Mouse (Mus musculus) left cerebral cortex, adult 8-10 months (tissue): Measurements from ENCODE around the gene Lmntd1. TPM values are rescaled to one million over a fixed set of nuclear protein-coding genes. Genes with fewer than 3 reads are reported as not detected.

Experiments
- DNase-seq, 2 experiments: peaks; one replicate each; pipeline ENCODE4 v3.0.0; 2022; ENCODE audit warnings: low spot score in 2 of 2
- total RNA-seq, 4 experiments: library from RNA; stranded (reverse); gene quantifications; 2 replicates each; pipeline ENCODE4 v1.2.4; 2022

The Lmntd1 gene
- total RNA-seq, 4 experiments from 2014 or later: 2.1 to 3.5 (median 2.7) TPM

GRCm38 (mm10) chr6:145565663-145566062 is 48.5 kb downstream of the Lmntd1 start:
- DNase-seq: no peak

DNA sequence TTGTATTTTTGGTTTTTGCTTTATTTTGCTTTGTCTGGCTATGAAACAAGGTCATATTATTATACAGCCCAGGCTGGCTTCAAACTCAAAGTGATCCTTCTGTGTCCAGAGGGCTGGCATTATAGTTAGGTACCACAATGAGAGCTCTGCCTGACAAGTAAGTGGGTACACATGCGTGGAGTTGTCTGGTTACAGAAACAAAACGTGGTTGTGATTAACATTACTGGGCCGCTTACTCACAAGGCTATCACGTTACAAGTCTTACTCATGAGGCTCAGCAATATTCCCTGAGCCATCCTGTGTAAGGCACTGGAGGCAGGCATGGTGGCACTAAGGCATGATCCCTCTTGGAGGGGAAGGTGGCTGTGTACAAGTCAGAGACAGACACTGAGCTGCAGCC is 49.4 kb downstream of the Lmntd1 start:
- DNase-seq: no peak

DNA sequence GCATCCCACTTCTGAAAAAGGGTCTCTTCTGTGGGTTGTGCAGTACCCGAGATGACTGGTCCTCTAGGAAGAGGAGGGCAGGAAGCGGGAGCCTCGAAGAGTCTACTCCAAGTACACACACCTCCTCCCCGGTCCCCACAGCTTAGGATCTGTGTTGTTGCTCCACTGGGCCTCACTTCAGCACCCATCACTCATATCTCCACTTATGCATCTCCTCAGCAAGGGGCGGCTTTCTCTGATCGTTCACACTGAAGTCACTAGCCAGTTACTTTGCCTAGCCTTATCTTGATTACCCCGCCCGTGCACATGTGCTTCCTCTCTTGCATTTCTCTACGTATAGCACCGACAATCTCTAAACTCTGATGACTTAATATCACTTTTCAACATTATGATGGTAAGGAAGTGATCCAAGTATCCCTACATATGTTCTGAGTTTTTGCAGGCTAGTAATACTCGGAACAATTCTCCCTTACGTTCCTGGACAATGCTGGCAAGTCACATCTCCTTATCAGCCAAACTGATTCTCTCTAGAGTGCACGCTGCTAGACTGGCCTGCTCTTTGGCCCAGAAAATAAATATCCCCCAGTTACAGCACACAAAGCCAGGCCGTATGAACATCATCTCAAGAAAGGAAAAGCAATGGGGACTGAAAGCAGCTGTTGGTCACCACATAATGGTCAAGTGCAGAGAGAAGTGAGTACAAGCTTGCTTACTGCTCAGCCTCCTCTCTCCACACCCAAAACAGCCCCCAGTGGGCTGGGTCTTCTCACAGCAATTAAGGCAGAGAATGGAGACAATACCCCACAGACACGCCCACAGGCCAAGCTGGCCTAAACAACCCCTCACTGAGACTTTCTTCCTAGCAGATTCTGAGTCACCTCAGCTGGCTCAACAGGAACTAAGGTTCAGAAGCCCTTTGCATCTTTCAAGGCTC is 56.8 kb downstream of the Lmntd1 start:
- DNase-seq: no peak

GRCm38 (mm10) chr6:145553226-145553625 is 60.9 kb downstream of the Lmntd1 start:
- DNase-seq: no peak

GRCm38 (mm10) chr6:145552817-145553216 is 61.3 kb downstream of the Lmntd1 start:
- no peak for DNase-seq

DNA sequence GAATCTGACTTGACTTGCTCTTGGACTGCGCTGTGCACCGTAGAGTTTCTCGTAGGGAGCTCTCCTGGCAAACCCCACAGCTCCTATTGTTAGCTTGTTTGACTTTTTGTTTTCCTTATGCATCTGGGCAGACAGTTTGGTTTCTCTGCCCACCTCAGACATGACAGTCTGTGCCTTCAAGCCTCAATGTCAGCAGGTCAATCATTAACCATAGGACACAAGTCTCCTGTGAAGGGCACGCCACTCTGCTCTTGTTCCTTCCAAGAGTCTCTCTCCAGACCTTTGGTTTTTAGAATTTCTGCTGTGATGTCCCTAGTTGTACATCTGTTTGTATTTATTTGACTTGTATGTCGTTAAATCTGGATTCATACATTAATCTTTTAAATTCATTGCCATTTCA is 63.1 kb downstream of the Lmntd1 start:
- no peak for DNase-seq

DNA sequence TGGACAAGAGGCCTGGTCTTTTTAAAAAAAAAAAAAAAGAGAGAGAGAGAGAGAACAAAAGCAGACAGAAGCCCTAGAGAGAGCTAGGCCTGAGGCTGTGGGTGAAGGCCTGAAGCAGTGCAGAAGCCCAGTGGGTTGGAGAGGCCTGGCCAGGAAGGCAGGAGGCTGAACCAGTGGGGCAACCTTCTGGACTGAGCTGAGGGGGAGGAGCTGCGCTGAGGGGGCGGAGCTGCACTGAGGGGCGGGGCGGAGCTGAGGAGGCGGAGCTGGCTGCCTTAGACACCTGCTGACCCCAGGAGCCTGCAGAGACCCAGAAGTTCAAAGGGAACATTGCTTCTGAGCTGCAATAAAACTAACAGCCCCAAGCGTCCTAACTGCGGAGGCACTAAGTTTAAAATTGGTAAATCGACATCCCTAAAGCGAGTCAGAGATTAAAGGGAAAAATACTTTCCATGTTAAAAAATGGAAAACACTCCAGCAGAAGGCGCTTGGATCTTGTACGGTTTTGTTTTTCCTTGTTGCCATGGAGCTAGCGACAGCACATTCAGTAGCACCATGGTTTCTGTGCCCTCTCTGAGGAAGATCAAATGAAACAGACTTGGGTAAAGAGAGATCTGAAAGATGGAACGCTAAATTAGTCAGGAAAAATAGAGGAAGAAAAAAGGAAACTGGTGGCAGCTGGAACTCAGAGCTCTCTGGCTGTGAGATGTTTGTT is 68.0 kb downstream of the Lmntd1 start:
- DNase-seq: no peak

GRCm38 (mm10) chr6:145544838-145545237 is 69.3 kb downstream of the Lmntd1 start:
- no peak for DNase-seq

DNA sequence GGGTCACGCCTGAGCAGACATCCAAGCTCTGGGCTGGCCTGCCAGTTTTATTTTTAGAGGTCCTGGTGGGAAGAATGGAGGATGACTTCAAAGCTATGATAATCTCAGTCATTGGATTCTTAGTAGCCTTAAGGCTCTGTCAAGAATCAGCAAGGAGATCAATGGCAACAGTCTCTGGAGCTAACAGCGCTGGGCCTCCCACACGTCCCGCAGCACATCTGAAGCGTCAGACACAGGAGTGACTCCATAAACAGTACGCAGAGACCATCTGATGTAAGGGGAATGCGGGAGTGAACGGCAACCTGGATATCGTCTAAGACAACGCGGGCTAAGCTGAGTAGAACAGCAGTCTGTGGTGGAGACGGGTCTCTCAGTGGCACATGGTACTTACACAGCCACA is 69.8 kb downstream of the Lmntd1 start:
- DNase-seq: no peak

GRCm38 (mm10) chr6:145539568-145539859 is 74.6 kb downstream of the Lmntd1 start:
- no peak for DNase-seq

GRCm38 (mm10) chr6:145538787-145539567 is 75.1 kb downstream of the Lmntd1 start:
- no peak for DNase-seq

DNA sequence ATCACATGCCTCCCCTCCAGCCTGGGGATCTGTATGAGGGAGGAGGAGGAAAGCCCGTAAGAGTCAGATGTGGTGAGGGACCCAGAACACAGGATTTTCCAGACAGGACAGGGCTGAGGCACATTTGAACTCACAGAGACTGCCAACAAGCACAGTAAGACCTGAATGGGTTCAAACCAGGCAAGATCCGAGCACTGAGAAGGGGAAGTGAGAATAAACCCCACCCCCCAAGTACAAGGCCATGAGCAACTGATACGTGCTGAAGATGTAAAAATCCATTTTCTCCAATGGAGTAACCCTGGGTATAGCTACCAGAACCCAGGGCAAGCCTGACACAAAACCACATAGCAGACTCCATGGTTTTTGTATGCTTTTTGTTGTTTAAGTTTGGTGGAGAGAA is 83.7 kb downstream of the Lmntd1 start:
- no peak for DNase-seq

GRCm38 (mm10) chr6:145523337-145523736 is 90.8 kb downstream of the Lmntd1 start:
- no peak for DNase-seq

DNA sequence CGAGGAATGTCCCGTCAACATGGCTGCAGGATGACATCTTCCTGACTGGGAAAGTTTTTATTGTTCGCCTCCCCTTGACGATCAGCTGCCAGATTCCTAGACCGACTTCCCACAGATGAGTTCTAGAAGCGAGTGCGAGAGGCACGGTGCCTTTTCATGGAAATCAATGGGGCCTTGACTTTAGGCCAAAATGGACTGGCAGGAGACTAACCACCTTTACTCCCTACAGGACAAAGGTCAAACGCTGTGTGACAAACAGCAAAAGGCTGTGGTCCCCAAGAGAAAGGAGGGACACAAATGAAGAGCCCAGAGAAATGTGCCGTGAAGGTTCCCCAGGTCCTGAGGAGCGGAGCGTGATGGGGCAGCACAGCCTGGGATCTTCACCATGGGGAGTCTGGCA is 91.5 kb downstream of the Lmntd1 start:
- no peak for DNase-seq

- DNase-seq: no peak
These were observed 97.1 kb downstream of the Lmntd1 start for GRCm38 (mm10) chr6:145517002-145517401.

DNA sequence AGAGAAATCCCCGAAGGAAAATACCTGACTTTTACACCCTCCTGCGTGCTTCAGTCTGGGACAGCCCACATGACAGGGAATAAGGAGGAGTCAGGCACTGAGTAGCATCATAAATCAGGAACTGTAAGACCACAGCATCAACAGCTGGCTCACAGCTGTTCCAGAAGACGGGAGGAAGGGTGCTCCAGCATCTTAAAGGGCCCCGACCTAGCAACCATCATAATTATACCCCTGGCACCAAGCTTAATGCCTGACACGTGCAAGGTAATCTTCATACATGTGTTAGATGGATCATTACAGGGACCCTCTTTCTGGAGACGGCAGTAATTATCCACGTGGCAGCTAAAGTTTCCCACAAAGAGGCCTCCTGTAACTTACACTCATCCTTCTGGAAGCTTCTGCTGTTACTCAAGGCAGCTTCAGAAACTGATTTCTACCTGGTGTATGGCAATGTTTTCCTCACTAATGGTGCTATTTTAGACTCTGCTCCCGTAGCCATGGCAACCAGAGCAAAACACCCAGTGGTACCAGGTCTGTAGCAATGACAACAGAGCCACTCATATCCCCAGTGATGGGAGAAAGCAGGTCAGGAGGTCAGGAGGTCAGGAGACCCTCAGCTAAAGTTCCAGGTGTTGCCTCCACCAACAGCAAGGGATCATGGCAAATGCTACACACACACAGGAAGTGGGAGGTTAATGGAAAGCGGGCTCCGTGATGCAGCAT is 98.1 kb downstream of the Lmntd1 start:
- DNase-seq: peak in 1 of 2 experiments; percentile 10

DNA sequence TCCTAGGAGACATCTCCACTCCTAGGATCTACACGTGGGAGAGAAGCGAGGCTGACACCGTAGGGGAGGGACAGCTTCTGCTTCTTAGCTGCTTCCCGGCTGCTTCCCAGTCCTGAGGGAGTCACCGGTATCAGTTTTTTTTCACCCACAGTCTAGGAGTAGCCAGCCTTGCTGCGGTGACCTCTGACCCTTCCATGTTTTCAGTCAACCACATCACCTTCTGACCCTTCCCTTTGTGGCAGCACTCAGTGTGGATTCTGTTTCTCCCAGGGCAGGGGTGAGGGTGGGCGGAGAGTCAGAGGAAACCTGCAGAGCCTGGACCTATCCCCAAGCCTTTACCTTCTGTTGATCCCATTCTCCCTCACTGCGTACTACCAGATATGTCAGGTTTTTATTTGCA is 102.9 kb downstream of the Lmntd1 start:
- no peak for DNase-seq

GRCm38 (mm10) chr6:145508828-145509227 is 105.3 kb downstream of the Lmntd1 start:
- no peak for DNase-seq

- no peak for DNase-seq
These were observed 112.4 kb downstream of the Lmntd1 start for GRCm38 (mm10) chr6:145501751-145502150.

- DNase-seq: no peak
These were observed 114.3 kb downstream of the Lmntd1 start for GRCm38 (mm10) chr6:145499574-145500546.
